Mouse (Mus musculus): ENCODE data around the gene Tmem9b.

The Tmem9b gene

DNA sequence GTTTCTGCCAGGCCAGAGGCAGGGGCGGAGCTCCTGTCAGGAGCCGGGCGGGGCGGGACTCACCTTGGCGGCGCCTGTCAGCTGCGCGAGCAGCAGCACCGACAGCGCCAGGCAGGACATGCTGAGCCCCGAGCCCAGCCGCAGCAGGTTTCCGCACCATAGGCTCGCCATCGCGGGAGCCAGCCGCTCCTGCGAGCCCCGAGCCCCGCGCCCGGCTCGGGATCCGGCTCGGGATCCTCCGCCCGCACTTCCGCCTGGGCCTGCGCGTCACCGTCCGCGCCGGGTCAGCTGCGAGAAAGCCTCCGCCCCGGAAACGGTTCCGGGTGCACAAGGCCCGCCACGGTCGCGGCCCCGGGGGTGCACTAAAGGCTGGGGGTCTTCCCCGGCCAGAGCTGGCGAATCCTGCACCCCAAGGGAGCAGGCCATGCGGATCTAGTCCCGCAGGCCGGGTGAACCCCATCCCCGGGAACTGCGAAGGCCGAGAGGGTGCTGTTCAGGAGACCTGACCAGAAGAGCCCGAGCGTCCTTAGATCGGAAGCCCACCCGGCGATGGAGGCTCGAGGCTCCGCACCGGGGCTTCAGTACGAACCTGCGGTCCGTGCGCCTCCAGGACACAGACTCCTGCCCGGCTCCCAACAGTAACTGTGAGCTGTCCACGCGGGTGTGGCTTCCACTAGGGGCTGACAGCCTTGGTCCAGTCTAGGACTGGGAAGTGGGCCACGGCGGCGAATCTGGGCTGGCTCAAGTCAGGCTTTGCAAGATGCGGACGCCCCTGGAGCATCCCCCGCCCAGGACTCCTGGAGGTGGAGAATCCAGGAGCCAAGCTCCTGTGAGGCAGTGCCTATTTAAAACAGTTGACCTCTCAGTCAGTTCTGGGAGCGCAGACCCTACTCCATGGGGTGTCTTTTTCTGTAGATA, at the start of gene Tmem9b:
TSS of gene Tmem9b (minus strand) at position 868 of the 918 bp plus-strand sequence.
- DNase-seq (ENCODE audit: extremely low spot score, low spot score), result peak; percentile 86

DNA sequence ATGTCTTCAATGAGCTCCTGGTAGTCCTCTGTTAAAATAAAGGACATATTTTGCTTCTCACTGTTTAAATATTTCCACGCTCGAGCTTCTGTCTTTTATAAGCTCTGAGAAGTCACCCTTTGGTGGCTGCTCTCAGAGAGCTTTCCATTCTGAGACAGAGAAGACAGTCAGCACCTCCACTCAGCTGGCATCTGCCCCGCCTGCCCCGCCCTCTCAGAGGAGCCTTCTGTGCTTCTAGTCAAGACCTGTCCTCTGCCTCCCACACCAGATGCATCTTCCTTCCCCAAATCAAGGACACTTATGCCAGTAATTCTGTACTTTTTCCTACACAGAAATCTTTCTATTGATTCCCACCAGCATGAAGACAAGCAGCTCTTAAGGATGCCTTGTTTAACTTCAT, 48.0 kb upstream of the Tmem9b start:
- no peak for DNase-seq (ENCODE audit: extremely low spot score, low spot score)

DNA sequence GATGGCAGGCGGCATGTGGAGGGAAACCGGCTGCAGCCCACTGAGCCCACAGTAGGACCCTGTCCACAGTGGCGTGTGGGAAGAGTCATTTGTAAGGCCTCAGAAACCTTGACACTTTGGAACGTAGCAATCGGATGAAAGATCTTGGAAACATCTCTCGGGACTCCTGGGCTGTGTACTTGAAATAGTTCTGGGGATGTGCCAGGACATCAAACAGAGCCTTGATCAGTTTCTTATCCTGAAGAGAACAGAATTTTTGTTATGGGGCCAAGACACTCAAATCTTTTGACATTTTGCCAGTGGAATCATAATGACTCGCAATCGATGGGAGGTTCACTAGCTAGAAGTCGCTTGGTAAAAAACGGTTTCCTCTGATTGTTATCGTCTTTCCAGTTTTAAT, 46.5 kb upstream of the Tmem9b start:
- no peak for DNase-seq (ENCODE audit: extremely low spot score, low spot score)

DNA sequence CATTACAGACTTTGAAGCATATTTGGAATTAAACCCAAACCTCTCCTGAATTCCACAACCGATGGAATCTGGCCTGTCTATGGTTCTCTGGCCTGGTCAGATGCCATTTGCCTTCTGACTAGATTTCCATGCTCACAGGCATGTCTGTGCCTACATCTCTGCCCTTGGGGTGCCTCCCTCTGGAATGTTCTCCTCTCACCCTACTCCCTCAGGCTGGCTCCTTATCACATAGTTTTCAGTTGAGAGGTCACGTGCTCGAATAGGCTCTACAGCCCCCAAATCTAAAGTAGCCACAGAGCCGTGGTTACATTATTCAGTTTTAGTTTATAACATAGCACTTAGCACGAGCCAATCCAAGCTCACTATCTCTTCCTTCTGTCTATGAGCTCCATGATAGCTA, 42.9 kb upstream of the Tmem9b start:
- DNase-seq (ENCODE audit: extremely low spot score, low spot score), result no peak

DNA sequence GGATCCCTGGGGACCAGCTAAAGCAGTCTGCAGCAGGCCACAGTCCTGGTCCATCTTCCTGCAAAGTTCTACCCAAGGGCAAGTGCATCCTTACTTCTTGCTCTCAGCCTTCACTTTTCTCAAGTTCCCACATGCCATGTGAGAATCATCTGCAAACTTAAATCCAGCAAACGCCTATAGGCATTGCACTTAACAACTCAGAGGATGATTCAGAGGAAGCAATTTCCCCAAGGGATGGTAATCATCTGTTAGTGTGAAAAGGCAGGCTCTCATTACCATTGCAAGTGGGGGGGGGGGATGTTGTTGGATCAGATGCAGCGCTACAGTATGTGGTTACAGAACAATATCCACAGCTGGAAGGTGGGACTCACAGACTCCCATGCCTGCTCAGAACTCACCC, 41.9 kb upstream of the Tmem9b start:
- no peak for DNase-seq (ENCODE audit: extremely low spot score, low spot score)

DNA sequence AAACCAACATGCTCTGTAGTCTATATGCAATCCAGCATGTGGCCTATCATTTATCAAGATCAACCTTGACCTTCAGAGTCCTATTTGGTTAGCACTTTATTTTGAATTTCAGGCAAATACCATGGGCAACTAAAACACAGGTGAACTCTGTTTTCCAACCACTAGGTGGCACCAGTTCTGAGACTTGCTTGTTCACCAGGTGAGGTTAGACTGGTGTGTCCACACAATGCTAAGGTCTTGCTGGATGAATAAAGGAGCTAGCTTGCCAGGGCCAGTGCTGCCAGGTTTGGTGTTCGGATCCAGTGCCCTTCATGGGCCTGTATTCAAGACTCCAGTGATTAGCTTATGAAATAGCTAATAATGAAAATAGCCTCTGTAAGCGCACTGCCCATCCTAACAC, 40.1 kb upstream of the Tmem9b start:
- peak; percentile 48 for DNase-seq (ENCODE audit: extremely low spot score, low spot score)

DNA sequence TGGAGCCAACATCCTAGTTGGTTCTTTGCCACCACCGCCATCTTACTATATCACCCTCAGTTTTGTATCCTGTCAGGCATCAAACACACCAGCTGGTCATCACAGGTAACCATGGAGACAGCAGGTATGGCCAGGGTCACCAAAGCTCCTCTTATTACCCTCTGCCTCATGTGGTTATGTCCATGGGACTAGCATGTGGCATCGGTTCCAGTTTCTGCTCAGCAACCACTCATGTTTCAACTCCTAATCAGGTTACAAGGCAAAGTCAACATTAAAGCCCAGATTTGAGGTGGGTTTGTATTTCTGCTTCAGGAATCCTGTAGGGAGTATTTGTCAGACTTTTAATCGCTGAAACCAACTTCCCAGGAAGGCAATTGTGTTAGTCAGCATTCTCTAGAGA, 38.1 kb upstream of the Tmem9b start:
- no peak for DNase-seq (ENCODE audit: extremely low spot score, low spot score)

DNA sequence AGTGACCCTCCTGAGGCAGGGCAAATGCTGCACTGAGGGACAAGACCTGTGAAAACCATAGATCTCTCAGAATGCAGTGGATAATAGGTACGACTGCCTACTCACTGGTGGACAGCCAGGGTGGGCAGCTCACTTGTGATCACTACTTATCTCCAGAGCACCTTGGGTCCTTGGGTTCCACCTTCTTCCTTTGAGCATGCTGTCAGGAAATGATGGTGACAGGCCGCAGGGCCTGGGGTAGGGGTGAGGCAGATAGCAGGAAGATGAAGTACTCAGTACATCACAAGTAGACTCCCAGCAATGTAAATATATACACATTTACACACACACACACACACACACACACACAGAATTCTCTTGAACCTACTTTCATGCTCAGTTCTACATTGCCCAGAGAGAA, 35.2 kb upstream of the Tmem9b start:
- DNase-seq (ENCODE audit: extremely low spot score, low spot score), result no peak

DNA sequence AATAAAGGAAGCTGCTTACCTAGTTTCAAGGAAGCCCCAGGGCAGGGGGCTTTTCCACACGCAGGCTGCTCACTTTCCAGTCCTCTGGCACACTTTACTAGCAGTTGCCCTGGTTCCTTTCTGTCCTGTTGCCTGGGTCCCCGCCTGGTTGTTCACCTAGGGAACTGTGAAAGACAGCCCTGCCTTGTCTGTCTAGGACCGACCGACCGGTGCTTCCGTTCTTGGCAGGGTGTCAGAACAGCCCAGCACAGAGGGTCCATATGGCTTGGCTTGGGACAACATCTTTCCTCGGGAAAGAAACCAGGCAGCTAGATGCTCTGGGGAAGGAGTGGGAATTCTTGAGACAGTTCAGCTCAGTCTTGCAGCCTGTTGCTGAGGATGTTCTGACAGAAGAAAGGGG, 30.6 kb upstream of the Tmem9b start:
- no peak for DNase-seq (ENCODE audit: extremely low spot score, low spot score)

DNA sequence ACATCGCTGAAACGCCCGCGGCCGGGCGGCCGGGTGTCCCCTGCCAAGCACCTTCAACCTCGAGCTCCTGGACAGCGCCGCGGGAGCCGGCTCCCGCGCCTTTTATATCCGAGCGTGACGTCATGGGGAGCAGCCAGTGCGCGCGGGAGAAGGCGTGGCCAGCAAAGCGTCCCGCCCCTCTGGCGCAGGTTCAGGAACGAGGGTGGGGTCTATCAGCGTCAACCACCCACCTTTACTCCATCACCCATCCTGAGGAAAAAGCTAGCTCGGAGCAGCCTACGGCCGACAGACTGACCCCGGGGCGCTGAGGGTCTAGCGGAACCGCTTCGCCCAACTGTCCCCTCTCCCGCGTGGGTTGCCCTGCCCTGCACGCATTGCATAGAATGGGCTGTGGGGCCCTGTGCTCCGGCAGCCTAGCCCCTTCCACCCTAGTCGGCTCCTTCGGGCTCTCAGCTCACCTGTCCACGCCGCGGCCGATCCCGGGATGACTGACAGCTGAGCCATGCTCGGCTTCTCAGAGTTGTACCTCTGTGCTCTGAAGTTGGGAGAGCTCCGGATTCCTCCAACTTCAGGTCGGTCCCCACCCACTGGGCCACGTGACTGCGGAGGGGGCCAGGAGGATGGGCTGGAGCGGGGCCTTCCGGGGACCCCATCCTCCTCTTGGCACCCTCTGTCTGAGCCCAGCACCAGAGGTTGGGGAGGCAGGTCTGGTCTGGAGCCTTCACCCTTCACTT, 29.0 kb upstream of the Tmem9b start, which contains the start of gene Nrip3:
TSS of gene Nrip3 (minus strand) at position 556 of the 734 bp plus-strand sequence.
- DNase-seq (ENCODE audit: extremely low spot score, low spot score), result peak; percentile 86

DNA sequence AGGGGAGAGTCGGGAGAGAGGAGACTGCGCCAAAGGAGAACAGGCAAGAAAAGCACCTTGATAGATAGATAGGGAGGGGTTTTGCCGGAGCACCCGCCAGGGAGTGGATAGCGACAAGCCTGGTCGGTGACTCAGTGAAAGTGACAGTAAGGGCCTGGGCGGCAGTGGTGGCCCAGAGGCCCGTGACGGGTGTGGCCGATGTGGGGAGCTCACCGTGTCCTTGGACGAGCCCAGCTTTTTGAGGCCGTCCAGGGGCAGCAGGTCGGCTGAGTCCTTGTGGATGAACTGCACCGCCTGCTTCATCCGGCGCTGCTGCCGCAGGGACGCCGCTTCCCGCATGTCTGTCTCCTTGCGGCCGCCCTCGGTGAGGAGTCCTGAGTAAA, 28.4 kb upstream of the Tmem9b start:
- DNase-seq (ENCODE audit: extremely low spot score, low spot score), result no peak

DNA sequence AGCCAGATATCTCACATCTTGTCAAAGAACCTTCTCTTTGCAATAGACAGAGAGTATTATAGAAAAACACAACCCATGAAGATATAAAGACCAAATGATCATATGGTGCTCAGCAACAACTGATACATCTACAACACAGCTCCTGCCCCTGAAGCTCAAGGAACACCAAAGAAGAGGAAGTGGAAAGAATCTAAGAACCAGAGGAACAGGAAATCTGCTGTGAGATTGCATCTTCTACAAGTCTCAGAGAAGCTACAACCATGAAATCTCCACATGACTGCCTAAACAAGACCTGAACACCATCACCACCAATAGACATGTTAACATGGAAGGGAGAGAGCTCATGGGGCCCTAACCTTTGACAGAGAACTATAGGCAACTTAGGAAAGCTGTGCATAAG, 19.6 kb upstream of the Tmem9b start:
- DNase-seq (ENCODE audit: extremely low spot score, low spot score), result no peak

DNA sequence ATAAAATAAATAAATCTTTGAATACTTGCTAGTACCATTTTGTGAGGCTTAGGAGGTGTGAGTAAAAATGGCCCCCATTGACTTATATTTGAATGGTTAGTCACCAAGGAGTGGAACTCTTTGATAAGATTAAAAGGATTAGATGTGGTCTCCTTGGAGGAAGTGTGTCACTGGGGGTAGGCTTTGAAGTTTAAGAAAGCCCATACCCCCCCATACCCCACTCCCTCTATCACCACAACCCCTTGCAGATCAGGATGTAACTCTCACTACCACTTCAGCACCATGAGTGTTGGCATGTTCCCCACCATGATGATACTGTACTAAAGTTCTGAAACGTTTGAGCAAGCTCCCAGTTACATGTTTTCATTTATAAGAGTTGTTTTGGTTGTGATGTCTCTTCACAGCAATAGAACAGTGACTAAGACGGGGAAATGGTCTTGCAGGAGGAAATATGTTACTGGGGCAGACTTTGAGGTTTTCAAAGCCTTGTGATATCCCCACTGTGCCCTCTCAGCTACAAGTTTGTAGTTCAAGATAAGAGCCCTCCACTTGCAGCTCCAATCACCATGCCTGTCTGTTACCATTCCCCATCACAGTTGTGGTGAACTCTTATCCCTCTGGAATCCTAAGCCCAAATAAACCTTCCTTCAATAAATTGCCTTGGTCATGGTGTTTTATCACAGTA, 16.2 kb upstream of the Tmem9b start:
- no peak for DNase-seq (ENCODE audit: extremely low spot score, low spot score)

DNA sequence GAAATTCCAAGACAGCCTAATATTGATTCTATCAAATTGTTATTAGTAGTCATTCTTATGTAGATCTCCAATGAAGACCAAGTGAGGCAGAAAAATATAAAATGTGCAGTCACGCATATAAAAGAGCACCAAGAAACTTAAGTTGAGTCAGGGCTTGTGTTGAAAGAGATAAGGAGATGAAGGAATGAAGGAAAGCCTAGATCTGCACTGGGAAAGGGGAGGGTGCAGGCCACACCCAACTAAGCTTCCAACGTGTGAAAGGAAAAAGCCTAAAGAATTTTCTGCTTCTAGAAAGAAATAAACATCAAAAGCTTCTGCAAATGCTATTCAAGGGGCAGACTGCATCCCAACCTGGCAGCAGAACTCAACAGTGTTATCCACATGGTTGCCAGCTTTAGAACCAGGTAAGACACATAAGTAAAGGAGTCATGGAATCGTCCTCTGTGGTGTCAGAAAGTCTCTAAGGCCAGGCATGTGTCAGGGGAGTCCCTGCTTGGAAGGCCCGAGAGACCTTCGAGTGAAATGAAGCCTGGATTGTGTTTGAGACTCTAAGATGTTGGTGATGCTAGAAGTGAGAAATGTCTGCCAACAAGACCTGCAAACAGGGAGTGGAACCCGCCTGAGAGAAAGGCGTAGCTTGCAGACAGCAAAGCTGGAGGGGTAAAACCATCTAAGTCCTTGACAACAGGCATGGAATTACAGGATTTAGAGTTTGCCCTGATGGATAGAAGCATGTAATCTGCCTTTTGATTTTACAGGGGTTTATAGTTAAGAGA, 15.1 kb upstream of the Tmem9b start:
- DNase-seq (ENCODE audit: extremely low spot score, low spot score), result no peak

DNA sequence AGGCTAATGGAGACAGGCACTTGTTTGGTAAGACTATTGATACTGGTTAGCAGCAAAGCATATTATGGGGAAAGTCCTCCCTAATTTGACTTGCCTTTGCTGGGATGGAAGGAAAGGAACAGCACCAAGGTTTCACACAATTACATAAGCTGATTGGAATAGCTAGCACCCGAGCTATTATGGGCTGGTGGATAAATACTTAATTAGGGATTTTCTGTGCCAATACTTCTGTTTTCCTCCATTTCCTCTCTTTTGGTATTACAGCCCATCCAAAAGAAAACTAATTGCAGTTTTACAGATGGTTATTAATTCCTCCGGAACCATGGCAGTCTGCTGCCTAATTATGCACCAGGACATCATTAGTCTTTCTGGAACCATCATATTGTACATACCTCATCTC, 11.3 kb upstream of the Tmem9b start:
- no peak for DNase-seq (ENCODE audit: extremely low spot score, low spot score)

DNA sequence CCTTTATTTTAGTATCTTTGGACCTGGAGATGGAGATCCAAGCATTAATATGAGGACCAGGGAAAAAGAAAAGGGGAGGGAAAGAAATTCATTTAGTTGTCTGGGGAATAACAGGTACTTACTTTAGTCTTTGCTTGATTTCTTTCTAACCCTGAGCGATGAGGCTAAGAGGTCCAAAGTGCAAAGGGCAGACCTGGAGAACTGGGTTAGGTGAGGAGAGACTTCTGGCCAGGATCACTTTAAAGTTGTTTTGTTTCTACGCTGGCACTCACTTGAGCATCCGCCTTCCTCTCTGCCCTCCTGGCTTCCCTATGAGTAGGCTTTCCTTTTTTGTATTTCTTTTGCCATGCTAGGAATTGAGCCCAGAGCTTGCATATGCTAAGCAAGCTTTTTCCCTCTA, 3.6 kb upstream of the Tmem9b start:
- no peak for DNase-seq (ENCODE audit: extremely low spot score, low spot score)

DNA sequence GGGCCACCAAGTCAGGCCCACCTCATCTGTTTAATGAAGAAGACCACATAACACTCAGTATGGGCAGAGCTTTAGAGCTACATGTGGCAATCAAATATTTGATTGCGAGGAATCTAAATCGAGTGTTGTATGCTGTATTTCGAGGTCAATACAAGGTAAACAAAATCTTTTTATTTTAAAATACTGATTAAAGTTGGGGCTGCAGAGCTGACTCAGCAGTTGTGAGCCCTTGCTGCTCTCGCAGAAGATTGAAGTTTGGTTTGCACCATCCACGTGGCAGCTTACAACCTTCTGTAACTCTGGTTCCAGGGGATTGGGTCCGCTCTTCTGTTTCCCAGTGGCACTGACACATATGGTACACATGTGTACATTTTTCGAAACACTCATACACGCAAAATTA, 1.4 kb upstream of the Tmem9b start:
- DNase-seq (ENCODE audit: extremely low spot score, low spot score), result no peak

DNA sequence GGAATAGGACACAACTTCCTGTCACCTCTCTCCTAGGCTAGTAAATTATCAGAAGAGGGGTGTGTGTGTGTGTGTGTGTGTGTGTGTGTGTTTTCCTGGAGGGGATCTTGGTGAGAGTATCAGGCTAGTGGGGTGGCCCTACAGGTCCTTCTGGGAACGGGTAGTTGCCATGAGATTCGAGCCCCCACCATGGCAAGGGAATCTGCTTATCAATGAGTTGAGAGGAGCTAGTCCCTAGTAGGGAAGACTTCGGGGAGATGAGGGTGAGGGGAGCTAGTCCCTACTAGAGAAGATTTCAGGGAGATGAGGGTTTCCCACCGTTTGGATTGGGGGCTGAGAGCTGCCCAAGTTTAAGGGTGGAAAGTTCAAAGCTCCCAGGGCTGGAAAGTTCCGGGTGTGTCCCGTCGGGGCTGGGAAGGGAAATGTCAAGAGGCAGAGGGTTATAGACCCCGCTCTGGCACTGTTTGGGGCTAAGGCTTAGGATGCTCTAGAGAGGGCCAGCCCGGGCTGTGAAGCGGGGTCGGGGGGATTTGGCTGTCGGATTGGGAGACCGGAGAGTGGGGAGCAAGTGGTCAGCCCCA, 1.2 kb downstream of the Tmem9b start:
- DNase-seq (ENCODE audit: extremely low spot score, low spot score), result no peak

DNA sequence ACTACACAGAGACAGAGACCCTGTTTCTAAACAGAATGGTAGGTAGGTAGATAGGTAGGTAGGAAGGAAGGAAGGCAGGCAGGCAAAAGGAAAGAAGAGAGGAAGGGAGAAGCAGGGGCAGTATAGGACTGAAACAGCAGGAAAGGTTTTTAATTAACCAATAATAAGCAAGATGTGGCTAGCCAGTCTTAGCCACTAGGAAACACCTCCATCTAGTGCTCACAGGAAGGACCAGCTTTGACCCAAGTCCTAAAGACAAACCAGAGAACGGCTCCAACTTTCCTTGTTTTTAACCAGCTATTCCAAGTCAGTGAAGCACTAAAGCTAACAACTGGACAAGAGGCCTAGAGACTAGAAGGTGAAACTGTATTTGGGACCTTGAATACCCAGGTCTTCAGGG, 4.9 kb downstream of the Tmem9b start:
- no peak for DNase-seq (ENCODE audit: extremely low spot score, low spot score)

DNA sequence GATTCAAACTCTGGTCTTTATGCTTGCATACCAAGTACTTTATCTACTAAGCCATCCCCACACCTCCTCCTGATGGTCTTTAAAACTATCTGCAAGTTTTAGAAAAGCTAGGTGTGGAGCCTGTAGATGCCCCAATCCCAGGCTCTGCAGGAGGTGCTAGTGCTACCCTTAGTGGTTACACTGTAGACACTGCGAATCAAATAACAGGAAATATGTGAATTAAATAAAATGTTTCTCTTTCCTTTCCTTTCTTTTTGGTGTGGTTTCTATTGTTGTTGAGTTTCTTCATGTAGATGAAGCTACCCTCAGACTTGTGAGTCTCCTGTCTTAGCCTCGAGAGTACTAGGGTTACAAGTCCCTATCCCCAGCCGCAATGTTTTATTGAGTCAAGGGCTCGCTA, 11.0 kb downstream of the Tmem9b start:
- no peak for DNase-seq (ENCODE audit: extremely low spot score, low spot score)

DNA sequence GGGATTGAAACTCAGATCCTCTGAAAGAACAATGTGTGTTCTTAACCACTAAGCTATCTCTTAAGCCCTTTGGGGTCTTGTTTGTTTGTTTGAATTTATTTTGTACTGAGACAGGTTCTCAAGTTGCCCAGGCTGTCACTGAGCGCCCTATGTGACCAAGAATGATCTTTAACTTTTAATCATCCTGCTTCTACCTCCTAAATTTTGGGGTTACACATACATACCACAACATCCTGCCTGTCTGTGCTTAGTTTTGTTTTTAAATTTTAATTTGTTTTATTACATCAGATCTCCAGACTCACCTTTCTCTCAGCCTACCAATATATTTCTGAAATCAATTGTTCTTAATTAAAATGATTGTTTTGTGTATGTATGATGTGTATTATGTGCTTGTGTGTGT, 11.6 kb downstream of the Tmem9b start:
- DNase-seq (ENCODE audit: extremely low spot score, low spot score), result no peak
